Mouse (Mus musculus) limb, embryonic 14.5 days (tissue): ENCODE data around the gene Dync2li1. TPM values are rescaled to one million over a fixed set of nuclear protein-coding genes. Genes with fewer than 3 reads are reported as not detected.
A peak's percentile ranks its signal among the peaks of the same experiment; 100 is the strongest.

Experiments used
- ATAC-seq: fragments of 200-750 bp; cut with Nextera tagmentation; 2 replicates; pipeline ENCODE4 v1.8.0; 2017; ENCODE audit warnings: low read depth, moderate number of reproducible peaks, moderate TSS enrichment; ENCODE audit not compliant: low FRiP score
- DNase-seq: peaks from one replicate; pipeline ENCODE4 v3.0.0-alpha.2; 2015; ENCODE audit warnings: low spot score
- H3K27ac ChIP-seq: fragments of 300-500 bp; sonication (generic); replicated peaks from 2 replicates; pipeline ENCODE4 v1.5.1; 2014; ENCODE audit warnings: low read depth, mild to moderate bottlenecking, low read length, moderate library complexity, mixed read lengths
- H3K27me3 ChIP-seq: fragments of 300-500 bp; sonication (generic); 2 replicates; pipeline ENCODE4 v1.6.1; 2014; ENCODE audit warnings: low read length, mixed read lengths; ENCODE audit not compliant: control insufficient read depth, insufficient read depth
- H3K36me3 ChIP-seq: fragments of 300-500 bp; sonication (generic); 2 replicates; pipeline ENCODE4 v1.6.1; 2014; ENCODE audit warnings: mild to moderate bottlenecking, low read length, moderate library complexity, mixed read lengths; ENCODE audit not compliant: control insufficient read depth, insufficient read depth
- H3K4me1 ChIP-seq: fragments of 300-500 bp; sonication (generic); 2 replicates; pipeline ENCODE4 v1.6.1; 2014; ENCODE audit warnings: antibody characterized with exemption, low read length, mixed read lengths; ENCODE audit not compliant: control insufficient read depth, insufficient read depth
- H3K4me2 ChIP-seq: fragments of 300-500 bp; sonication (generic); replicated peaks from 2 replicates; pipeline ENCODE4 v1.6.1; 2014; ENCODE audit warnings: low read depth, mild to moderate bottlenecking, low read length, moderate library complexity; ENCODE audit not compliant: severe bottlenecking
- H3K4me3 ChIP-seq: fragments of 300-500 bp; sonication (generic); replicated peaks from 2 replicates; pipeline ENCODE4 v1.5.1; 2014; ENCODE audit warnings: low read length
- H3K9ac ChIP-seq: fragments of 300-500 bp; sonication (generic); 2 replicates; pipeline ENCODE4 v1.6.1; 2014; ENCODE audit warnings: mild to moderate bottlenecking, low read depth, low read length, moderate library complexity; ENCODE audit not compliant: severe bottlenecking
- H3K9me3 ChIP-seq: fragments of 300-500 bp; sonication (generic); 2 replicates; pipeline ENCODE4 v1.6.1; 2016; ENCODE audit warnings: low read length; ENCODE audit not compliant: control insufficient read depth
- POLR2A ChIP-seq: fragments of 200-500 bp; IDR thresholded peaks from 2 replicates; pipeline ENCODE4 v1.8.0; 2012; ENCODE audit warnings: inconsistent platforms, mild to moderate bottlenecking, moderate library complexity, borderline replicate concordance; ENCODE audit not compliant: insufficient read depth, insufficient read length; ENCODE audit errors: extremely low read depth
- WGBS: fragments of 180-500 bp; shearing (Covaris S2); extraction: QIAGEN DNeasy Blood & Tissue Kit; methylation state at CpG from one replicate; pipeline ENCODE4 v1.1.7; 2014; 5-methylcytosine and 5-hydroxymethylcytosine counted together
- polyA plus RNA-seq, 2 experiments: library from polyadenylated mRNA; depleted of rRNA in 1 of 2; stranded (reverse) in 1 of 2; unstranded in 1 of 2; fragments of >200 nt; fragmentation: Nextera tagmentation in 1 of 2; extraction: Ambion mirVana in 1 of 2; gene quantifications; 2 replicates each; pipeline versions ENCODE4 v1.2.1 to v1.2.3; 2012 to 2014

Gene Dync2li1
- polyA plus RNA-seq, 2 experiments = 21.0 to 29.9 TPM

DNA sequence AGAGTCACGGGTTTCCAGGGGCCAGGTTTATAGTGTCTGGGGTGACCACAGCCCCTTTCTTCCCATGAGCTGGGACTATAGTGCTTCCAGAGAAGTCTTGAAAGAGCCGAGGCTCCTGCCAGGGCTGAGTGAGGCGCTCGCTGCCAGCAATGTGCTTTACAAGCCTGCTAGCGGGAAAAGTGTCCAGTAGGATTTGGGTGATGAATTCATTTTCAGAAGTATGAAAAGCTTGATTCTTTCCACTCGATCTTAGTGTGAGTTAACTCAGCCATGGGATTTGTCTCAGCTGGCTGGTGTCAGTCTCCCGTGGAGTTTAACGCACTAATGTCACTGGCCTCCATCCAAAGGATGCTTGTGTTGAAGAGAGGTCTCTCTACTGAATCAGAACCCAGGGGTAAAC lies 10.0 kb downstream of the Dync2li1 start:
- 37% methylated on average over 8 of the region's 8 CpGs for WGBS
- no peaks in the 10 kb centered on the region for H3K27me3 ChIP-seq
- H3K27ac ChIP-seq = 0 out of 2 replicates have a peak overlapping the region, but pooled peaks have one; percentile 20
- H3K4me2 ChIP-seq = no peak overlapping the region
- TF ChIP-seq POLR2A = no peak
- ATAC-seq = peak; percentile 71
- H3K9ac ChIP-seq = no peak overlapping the region
- peak; percentile 64 for DNase-seq
- no peak overlapping the region for H3K4me3 ChIP-seq
- H3K36me3 ChIP-seq = peaks cover 7% of the 10 kb centered on the region; the same call in 1 of the 2 replicates
- 0 out of 2 replicates have a peak, but pooled peaks cover 11% of the 10 kb centered on the region for H3K4me1 ChIP-seq
- no peaks in the 10 kb centered on the region for H3K9me3 ChIP-seq

DNA sequence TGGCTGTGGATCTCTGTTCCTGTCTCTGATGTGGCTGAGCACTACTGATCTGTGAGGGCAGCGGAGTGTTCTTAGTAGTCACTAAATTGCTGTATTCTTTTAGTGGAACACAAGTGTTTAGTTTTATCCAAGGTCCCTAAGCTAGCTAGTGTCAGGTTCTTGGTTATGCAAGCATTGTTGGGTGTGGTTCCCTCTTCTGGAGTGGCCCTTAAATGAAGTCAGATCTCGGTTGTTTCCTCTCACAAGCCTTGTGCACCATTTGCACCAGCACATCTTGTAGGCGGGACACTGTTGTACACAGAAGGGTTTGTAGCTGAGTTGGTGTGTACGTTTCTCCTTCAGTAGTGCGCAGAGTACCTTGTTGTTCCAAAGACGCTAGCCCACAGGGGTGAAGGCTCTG lies 11.7 kb downstream of the Dync2li1 start:
- no peak overlapping the region for H3K4me3 ChIP-seq
- H3K4me2 ChIP-seq = no peak overlapping the region
- H3K27ac ChIP-seq = no peak overlapping the region
- no peaks in the 10 kb centered on the region for H3K27me3 ChIP-seq
- TF ChIP-seq POLR2A = no peak
- ATAC-seq (no peak), DNase-seq (no peak)
- 0 out of 2 replicates have a peak, but pooled peaks cover 11% of the 10 kb centered on the region for H3K4me1 ChIP-seq
- 92% methylated on average over 6 of the region's 6 CpGs for WGBS
- H3K9ac ChIP-seq = no peak overlapping the region
- peaks cover 7% of the 10 kb centered on the region; the same call in 1 of the 2 replicates for H3K36me3 ChIP-seq
- no peaks in the 10 kb centered on the region for H3K9me3 ChIP-seq

DNA sequence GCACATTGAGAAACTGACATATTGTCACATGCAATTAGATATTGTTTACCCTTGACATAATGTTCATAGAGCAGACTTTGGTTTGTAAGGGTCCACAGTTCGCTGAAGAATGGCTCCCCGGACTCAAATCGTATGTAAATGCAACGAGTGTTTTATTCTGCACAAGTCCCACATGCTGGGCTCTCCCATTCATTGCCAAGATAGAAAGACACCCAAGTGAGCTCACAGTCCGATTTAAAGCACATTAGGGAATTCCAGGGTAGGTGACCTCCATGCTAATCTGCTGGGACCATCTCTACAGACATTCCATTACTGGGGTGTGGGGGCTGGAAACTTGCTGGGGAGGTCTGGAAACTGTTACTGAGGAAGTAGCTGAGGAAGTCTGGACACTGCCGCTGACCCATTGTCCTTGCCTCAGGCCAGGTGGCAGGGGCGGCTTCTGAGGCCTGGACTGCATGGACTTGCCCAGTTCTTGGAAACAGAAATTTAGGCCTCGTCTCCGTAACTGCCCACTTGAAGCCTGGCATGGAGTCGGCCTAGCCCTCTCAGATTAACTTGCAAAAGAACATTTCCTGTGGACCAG lies 13.6 kb downstream of the Dync2li1 start:
- Histone ChIP-seq H3K4me1 (peaks cover 19% of the 10 kb centered on the region; the same call in 1 of the 2 replicates), H3K27ac (no peak overlapping the region), H3K9ac (no peak overlapping the region), H3K27me3 (no peaks in the 10 kb centered on the region), H3K36me3 (peaks cover 7% of the 10 kb centered on the region; the same call in 1 of the 2 replicates), H3K4me3 (no peak overlapping the region), H3K9me3 (no peaks in the 10 kb centered on the region), H3K4me2 (no peak overlapping the region)
- TF ChIP-seq POLR2A = no peak
- ATAC-seq (no peak), DNase-seq (no peak)
- 68% methylated on average over 10 of the region's 10 CpGs for WGBS

DNA sequence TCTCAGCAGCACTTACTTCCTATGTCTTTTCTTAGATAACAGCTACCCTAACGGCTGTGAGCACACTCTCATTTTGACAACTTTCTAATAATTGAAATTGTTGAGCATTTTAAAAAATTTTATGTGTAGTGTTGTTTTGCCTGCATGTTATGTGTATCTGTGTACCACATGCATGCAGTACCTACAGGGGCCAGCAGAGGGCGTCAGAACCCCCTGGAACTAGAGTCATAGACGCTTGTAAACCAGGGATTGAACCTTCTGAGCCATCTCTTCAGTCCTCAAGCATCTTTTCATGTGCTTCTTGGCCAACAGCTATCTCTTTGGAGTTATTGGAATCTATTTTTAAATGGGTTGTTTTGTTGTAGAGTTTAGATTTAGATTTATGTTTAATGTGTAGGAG lies 15.6 kb downstream of the Dync2li1 start:
- Histone ChIP-seq H3K4me3 (no peak overlapping the region), H3K4me1 (peaks cover 14% of the 10 kb centered on the region; the same call in 1 of the 2 replicates), H3K4me2 (no peak overlapping the region), H3K27me3 (no peaks in the 10 kb centered on the region), H3K27ac (no peak overlapping the region), H3K9me3 (no peaks in the 10 kb centered on the region), H3K36me3 (peaks cover 7% of the 10 kb centered on the region; the same call in 1 of the 2 replicates), H3K9ac (no peak overlapping the region)
- 36% methylated on average over 3 of the region's 3 CpGs for WGBS
- DNase-seq = no peak
- no peak for TF ChIP-seq POLR2A
- ATAC-seq = no peak

DNA sequence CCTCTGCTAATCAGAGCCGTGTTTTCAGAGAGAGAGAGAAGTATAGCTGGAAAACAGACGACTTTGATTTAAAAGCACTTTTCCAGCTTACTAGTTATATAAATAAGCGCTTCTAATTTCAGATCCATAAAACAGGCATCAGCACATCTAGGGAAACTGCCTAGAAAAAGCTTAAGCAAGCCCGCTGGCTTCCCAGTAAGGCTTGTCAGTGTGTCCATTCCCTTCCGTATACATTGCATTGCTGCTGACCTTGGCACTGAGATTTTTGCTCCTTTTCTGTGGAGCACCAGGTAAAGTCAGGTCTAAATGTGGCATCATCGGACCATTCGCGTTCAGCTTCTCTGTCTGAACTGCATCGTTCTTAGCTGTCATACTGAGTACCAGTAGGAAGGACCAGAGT lies 16.0 kb downstream of the Dync2li1 start:
- no peaks in the 10 kb centered on the region for H3K9me3 ChIP-seq
- no peak overlapping the region for H3K4me2 ChIP-seq
- DNase-seq = no peak
- no peak overlapping the region for H3K4me3 ChIP-seq
- no peak for ATAC-seq
- no peak for TF ChIP-seq POLR2A
- peaks cover 14% of the 10 kb centered on the region; the same call in 1 of the 2 replicates for H3K4me1 ChIP-seq
- no peak overlapping the region for H3K27ac ChIP-seq
- H3K9ac ChIP-seq = no peak overlapping the region
- no peaks in the 10 kb centered on the region for H3K27me3 ChIP-seq
- WGBS = 83% methylated on average over 9 of the region's 9 CpGs
- H3K36me3 ChIP-seq = peaks cover 7% of the 10 kb centered on the region; the same call in 1 of the 2 replicates
